Mouse (Mus musculus): ENCODE data around the gene Plek.

The Plek gene

DNA sequence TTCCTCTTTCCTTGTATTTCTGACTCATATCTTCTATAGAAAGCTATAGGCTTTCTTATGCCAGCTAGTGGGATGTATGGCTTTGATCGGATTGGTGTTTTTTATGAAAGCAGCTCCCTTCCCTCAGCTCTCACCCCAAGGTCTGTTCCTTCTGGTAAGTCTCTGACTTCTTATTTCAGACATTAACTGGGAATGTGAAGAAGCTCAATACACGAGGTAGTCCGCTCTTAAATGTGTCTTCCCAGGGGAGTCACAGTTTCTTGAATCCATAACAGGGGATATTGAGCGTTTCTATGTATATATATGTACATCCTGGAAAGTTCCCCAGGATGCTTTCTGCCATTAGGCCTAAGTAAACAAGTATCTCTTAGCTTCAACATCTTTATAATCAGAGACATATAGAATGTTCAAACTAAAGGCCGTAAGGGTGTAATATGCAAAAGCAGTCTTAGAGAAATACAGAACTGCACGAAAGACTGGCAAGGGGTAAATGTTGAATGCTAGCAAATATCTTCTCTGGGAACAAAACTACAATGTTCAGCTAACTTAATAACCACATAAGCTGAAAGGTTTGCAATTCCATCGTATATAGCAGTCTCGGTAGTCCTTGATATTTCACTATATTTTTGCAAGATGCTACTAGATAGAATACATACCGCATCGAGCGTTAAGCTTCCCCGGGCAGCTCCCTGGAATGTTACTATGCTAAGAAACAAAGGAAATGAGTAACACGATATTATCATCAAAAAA, 101.8 kb downstream of the Plek start:
- DNase-seq (ENCODE audit: low read depth), result no peak

- DNase-seq (ENCODE audit: low read depth), result peak; percentile 81
Measured at GRCm38 (mm10) chr11:16948756-16949155, 103.4 kb downstream of the Plek start.

GRCm38 (mm10) chr11:16943016-16943415, 109.2 kb downstream of the Plek start:
- no peak for DNase-seq (ENCODE audit: low read depth)

GRCm38 (mm10) chr11:16941973-16942452, 110.2 kb downstream of the Plek start:
- no peak for DNase-seq (ENCODE audit: low read depth)

GRCm38 (mm10) chr11:16941103-16941793, 110.9 kb downstream of the Plek start:
- DNase-seq (ENCODE audit: low read depth), result no peak

DNA sequence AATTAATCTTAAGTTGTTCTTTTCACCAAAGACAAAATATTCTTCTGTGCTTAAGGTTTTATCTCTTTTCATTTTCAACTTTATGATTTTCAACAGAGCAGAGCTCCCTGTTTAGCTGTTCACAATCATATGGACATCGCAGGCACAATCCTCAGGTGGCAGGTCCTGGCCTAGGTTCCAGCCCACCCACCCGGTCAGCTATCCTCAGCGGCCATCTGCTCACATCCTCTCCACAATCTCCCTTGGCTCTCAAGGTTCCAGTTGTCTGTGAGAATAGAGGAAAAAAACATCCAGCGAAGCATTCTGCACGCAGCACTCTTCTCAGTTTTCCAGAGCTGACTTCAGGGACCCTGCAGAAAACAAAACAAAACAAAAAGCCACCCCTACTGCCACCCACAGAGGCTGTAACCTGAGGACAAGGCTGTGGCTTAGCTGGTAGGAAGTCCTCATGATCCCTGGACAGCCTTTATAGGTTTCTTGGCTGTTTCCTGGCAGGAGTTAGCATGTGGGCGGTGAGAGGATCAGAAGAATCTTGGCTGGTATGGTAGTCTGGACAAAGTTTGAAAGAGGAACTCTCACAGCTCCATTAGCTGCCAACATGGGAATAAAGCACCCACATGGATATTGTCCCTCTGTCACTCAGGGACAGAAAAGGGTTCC, 116.5 kb downstream of the Plek start:
- DNase-seq (ENCODE audit: low read depth), result peak; percentile 17

GRCm38 (mm10) chr11:16932159-16932558, 120.0 kb downstream of the Plek start:
- DNase-seq (ENCODE audit: low read depth), result no peak
